Mouse (Mus musculus): Measurements from ENCODE around the gene Adamts20.
"Not testable (repeated sequence)": the region's sequence is repeated elsewhere in the genome, so short reads cannot be mapped to it uniquely, and the experiment has no call there.

Adamts20 gene

DNA sequence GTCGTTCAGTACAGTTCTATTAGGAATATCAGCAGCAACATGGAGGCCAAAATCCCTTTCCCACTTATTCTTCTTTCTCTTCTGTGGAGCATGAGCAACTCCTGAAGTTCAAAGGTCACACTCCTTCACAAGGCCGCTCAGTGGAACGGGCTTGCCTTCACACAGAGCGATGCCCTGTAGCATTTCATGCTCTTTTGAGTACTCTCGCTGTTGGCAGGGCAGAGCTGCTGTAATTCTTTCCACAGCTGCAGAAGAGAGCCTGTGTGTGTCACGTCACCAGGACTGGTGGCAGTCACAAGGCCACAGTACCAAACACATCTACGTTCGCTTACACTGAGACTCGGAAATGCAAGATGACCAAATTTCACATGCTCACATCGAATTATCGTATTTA lies 21.2 kb downstream of the Adamts20 start:
- no peak for DNase-seq

DNA sequence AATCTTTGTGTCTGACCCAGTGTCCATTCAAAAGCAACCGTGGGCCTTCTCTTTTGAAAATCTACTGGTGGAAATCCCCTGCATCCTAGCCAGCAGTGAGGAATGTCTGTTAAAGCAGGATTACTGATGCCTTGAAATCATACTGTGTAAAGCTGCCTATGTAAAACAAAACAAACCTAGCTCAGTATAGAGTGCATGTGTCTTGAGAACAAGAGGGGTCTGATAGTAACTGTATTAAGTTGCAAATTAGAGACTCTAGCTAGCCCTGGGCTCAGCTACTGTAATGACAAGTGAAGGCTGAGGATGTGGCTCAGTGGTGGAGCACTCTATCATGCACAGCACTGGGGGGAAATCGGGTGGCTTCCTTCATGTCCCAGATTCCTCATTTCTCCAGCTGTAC lies 22.2 kb downstream of the Adamts20 start:
- no peak for DNase-seq

DNA sequence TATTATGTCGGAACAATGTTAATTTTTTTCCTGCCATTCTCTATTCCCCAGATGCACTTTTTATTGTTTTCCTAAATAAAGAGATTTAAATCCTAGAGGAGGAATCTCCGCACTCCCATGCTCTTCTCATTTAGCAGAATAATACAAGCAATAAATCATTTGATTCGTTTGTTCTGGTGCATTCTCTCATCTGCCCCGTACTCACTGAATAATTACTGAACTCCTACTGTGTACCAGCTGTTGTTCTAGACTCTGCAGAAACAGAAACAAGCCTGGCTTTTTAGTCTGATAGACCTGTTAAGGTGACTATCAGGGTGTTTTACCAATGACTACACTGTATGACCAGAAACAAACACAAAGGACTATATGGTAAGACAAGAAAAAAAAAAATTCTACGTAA lies 29.7 kb downstream of the Adamts20 start:
- DNase-seq, result no peak

DNA sequence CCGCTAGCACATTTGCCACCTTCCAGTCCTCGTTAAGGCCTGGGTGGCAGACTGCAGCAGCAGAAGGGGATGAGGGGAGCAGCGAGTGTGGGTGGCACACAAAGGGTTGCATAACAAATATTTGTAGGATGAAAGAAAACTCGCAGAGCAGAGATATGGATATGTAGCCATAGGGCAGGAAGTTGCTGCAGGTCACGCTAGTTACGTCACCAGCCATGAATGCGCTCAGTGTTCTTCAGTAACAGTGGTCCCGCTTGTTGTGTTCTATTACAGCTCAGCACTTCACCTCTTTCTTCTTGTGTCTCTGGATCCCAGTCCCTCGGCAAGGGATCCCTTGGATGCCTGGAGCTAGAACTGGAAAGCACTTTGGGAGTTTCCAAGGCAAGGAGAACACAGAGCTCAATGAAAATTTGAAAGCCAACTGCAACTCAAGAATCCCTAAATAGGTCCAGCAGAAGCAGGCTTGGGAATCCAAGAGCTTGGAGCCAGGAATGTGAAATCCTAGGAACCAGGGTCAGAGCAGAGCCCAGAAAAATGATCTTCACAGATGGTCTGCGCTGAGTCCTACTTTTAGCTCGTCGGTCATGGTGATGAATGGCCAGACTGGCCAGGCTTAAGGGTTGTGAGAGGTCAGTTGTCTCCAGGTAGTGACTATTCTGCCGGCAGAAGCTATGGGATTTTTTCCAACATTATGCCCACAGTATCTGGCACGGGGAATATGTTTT lies 34.4 kb downstream of the Adamts20 start:
- DNase-seq, result peak; percentile 9

DNA sequence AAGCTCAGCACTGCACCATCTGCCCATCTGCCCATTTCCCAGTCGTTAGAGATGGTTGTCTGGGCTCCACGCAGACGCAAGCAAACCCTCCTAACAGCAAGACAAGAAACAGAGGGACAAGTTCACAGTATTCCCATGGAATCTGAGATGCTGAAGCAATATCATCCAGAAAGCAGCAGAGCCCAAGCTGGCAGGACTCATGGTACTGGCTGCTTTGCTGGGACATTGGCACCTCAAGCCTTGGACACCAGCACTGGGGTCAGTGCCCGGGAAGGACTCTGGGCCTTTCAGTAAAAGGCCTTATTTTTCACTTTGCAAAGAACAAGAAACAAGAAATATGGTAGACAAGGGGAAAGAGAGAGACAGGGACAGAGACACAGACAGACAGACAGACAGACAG lies 36.5 kb downstream of the Adamts20 start:
- peak; percentile 6 for DNase-seq

DNA sequence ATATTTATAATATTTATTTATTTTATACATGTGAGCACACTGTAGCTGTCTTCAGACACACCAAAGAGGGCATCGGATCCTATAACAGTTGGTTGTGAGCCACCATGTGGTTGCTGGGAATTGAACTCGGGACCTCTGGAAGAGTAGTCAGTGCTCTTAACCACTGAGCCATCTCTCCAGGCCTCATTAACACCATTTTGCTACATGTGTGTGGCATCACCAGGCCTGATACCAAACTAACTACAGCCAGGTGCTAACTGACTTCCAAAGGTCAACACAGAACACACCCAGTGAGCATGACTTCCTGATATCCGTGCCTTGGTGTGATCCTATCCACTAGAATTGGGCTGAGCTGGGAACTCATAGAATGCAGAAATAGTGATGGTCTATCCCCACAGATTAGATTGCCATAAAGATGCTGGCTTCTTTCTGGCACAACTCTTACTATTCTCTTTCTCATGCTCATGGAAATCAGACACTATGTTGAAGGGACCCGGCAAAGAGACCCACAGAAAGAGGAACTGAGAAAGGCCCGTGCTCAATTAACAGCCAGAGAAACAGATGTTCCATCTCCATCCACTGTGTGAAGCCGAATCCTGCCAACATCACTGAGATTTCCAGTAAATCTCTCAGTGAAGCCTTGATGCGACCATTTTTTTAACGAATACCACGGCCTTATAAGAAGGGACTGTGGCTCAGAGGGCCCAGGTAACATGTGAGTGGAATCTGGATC lies 37.6 kb downstream of the Adamts20 start:
- no peak for DNase-seq

DNA sequence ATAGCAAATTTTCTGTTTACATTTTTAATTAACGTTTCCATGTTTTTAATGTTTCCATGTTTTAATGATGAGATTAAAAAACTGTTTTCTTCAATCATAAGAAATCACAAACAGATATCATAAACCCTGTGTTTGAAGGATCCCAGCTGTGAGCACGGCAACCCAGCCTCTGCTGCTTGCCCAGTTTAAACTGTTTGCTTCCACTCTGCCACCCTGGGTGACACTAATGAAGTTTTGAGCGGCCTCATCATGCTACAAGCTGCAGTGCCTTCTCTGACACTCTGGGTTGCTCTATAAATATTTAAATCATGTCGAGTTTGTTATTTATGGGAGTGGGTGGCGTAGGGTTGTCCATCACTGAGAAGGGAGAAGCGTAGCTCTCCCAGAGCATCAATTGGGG lies 44.7 kb downstream of the Adamts20 start:
- no peak for DNase-seq

DNA sequence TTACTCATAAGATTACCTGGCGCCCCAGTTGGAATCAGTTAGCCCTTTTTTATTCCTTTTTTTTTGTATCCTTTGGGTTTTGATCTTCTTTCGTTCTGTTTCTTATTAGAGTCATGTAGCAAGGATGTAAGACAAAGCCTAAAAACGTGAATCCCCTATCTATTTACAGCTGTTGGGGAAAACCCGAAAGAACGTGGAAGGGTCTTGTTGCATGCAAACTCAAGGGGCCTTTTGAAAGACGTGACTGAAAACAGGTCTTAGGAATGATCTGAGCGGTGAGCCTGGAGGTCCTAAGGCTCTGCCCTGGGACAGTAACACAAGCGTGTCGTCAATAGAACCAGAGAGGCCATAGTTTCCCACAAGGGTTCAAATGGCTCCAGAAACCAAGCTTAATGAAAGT lies 46.1 kb downstream of the Adamts20 start:
- no peak for DNase-seq

DNA sequence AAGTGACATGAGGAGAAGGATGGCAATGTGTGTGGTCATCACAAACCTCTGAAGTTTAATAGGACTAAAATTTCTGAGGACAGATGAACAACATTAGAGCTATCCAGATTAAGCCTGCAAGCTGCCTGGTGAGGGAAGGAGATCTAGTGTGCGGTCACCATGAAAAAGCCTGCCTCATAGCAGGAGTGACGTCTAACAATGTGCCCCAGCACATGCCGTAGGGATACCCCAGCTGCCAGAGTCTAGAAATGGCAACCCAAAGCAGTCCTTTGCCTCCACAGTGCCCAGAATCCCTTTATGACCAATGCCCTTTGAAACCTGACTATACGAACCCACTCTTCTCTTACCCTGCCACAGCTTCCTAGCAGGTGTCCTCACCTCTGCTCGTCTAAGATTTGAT lies 46.8 kb downstream of the Adamts20 start:
- DNase-seq, result no peak

DNA sequence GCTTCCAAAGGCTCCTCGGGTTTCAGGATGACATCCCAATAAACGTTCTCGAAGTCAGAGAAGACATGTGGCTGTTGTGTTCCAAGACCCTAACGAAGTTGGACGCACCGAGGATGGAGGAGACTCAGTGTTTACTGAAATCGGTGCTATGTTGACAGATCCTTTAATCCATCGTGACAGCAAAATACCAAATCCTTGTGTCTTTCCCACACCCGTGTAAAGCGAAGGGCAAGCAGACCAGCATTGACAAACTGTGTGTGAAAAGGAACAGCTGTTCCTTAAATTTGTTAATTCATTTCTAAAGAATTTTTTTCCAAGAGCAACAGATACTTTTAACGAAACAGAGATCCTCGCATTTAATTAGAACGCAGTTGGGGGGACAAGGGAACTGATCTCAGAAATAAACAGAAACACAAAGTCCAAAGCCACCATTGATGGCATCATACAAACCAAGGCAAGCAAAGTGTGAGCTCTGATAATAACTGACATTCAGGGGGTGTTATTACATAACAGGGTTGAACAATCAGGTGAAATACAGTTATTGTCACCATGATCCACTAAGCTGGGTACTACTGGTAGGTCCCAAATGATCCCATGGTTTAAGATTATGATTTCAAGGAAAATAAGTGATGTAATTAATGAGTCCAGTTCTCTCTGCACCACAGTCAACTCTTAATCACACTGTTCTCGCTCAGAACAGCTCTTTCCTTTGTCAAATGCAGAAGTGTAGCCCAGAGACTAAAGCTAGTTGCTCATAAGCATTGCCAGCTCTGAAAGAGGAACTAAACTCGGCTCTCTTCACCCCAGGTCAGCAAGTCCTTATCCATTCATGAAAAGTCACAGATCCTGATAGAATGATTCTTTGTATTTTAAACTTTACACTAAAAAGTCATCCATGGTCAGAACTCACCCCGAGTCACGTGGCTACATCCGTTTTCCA lies 47.7 kb downstream of the Adamts20 start:
- no peak for DNase-seq

DNA sequence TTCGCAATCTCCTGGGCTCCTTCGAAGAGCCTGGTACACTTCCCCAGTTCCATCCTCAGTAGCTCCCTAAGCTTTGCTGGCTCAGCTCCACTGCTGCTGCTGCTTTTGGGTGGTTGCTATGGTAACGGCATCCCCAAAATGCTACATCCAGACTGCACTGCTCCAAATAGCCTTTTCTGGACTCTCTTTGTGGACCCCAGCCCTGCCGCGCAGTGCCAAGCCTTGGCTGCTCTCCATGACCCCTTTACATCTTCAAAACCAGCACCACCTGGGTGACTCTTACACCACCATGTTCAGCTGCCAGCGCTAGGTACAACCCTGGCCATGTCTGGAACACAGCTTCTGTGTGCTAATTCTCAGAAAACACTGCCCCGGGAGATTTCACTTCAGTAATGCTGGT lies 55.4 kb downstream of the Adamts20 start:
- no peak for DNase-seq

DNA sequence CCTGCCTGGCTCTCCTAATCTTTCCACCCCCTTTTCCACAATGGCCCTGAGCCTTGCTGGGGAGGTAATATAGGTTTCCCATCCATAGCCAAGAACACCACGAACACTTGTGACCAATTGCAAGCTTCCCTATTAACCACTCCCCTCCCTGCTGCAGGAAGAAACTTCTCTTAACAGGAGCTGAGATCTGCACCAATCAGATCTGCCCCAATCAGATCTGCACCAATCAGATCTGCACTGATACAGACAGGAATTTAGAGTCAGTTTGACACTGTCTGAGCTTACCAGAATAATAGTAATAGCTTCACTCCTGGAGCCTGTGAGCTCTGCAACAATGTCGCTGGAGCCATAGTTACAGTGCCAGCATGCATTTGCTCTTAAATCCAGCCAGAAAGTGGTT lies 58.9 kb downstream of the Adamts20 start:
- no peak for DNase-seq

DNA sequence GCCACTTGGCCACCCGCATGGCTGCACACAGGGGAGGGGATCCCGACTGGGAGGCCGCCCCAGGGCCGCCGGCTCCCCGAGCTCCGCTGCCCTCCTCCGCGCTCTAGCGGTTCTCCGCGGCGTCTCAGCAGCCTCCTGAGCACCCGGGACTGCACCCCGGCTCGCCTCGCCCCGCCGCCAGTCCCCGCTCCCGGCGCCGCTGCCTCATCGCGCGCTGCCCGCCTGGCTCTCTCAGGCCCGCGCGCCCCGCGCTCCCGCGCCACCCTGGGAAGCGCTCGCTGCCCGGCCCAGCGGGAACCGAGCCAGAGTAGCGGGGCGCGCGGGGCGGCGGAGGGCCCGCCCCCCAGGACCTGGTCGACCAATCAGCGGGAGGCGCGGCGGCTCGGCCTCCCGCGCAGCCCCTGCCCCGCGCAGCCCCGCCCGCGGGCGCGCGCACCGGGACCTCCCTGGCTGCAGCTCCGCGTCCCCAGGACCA lies 61.1 kb downstream of the Adamts20 start:
- DNase-seq, result peak; percentile 43

DNA sequence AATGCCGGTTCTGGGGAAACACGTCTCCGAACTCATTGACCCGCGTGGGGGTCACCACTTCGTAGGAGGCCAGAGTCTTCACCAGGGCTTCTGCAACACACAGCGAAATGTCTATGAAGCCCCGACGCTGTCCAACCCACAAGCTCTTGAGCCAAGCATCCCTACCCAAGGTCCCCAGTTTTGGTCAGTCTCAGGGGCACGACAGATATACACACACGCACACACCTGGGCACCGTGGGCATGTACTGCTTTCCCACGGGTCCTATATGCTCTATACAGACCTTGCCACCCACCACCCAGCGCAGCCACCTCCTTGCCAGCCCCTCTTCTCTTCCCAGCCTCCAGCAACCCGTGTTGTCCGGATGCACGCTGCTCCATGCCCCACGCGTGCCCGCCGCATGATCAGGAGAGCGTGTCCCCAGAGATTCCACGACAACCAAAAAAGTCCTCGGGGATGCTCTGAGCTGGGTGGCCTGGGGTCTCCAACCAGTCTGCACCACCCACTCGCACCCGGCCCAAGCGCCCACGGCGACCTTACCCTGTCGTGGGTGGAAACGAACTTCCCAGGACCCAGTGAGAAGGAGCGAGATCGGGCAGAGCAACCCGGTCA lies 61.7 kb downstream of the Adamts20 start:
- no peak for DNase-seq

DNA sequence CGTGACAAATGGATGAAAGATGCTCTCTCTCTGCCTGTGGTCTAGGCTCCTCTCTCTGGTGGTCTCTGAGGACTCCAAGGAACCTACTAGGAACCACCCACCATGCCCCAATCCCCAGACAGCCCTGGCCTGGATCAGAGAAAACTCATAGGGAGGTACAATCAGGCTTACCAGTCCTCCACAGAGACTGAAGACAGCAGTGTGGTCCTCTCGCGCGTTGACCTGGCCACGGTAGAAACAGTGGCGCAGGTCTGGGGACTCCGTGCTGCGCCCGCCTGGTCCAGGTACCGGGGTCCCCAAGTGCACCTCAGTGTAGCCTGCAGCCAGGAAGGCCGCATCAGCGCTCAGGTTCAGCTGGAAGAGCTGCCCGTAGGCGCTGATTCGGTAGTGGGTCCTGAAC lies 62.2 kb downstream of the Adamts20 start:
- DNase-seq, result no peak

DNA sequence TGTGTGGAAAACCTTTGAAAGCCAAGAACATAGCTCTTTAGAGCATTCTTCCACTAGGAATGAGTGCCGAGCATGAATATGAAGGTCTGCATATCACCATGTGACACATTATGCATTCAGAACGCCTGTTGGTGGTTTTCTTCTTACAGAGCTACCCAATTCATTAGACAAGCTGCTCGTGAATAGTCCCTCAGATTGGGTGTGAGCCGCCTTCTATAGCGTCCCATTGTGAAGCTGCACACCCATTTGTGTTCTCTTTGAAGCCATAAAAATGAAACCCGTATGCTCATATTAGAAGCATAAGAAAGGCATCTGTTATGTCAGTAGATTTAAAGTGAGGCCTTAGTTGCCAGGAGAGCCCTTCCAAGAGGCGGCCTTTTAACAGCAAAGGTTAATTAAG lies 72.5 kb downstream of the Adamts20 start:
- no peak for DNase-seq

DNA sequence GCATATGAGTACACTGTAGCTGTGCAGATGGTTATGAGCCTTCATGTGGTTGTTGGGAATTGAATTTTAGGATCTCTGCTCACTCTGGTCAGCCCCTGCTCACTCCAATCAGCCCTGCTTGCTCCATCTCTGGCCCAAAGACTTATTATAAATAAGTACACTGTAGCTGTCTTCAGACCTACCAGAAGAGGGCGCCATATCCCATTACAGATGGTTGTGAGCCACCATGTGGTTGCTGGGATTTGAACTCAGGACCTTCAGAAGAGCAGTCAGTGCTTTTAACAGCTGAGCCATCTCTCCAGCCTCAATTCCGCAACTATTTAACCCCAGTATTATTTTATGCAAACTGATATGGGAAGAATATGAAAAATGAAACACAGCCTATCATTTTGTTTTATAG lies 75.1 kb downstream of the Adamts20 start:
- DNase-seq, result not testable (repeated sequence)

DNA sequence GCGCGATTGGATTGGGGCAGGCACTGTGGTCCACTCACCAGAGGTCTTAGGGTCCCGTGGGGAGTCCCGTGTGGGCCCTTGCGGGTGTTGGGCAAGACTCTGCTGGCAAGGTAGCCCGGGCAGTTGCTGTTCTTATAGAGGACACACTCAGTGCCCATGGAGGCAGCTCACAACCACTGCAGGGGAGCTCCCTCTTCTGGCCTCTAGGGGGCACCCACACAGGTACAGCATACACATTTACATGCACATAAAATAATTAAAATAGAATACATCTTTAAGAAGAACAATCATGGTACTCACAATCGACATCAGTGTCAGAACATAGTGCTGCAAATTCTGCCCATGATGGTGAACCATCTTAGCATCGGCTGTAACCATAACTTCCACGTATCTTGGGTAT lies 85.8 kb downstream of the Adamts20 start:
- no peak for DNase-seq

DNA sequence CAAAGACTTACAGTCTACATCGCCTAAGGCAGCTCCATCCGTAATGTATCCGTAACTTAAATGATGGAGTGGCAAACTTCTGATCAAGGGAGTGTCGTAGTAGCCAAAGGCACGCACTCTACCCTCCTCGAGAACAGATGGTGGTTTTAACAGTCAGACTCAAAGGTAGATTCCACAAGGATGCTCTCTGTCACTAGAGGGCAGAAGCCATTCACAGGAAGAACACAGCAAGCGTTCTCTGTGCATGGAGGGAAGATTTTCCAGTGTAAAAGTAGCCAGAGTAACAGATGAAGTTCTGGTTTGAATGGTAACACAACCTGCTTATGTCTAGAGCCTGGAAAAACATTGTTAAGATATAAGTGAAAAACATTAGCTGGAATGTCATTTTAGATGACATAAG lies 92.7 kb downstream of the Adamts20 start:
- DNase-seq, result no peak

DNA sequence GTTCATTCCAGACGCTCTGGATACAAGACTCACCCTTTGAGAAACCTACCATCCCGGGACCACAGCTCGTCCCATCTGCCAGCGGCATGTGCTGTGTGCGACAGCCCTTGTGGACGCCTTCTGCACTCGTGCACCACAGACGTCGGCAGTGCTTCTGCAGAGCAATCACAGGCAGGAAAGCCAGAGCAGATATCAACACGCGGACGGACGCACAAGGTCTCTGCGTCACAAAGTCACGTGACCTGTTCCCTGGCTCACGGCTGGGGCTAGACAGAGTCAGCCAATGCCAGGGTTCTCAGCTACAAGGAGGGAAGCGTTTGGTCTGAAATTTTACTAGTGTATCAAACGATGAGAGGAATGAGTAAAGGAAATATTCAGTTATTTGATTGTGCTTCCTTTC lies 116.2 kb downstream of the Adamts20 start:
- no peak for DNase-seq

DNA sequence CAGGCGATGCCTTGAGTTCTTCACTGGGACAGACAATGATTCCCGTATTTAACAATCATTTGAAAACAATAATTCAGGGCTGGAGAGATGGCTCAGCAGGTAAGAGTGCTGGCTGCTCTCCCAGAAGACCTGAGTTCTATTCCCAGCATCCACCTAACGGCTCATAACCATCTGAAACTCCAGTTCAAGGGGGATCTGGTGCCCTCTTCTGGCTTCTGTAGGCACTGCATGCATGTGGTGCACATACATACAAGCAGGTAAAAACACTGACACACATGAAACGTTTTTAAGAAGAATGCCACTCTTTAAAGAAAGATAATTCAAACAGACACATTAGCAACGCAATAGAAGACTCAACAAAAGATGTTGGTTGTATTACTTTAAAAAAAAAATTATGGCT lies 120.9 kb downstream of the Adamts20 start:
- no peak for DNase-seq

DNA sequence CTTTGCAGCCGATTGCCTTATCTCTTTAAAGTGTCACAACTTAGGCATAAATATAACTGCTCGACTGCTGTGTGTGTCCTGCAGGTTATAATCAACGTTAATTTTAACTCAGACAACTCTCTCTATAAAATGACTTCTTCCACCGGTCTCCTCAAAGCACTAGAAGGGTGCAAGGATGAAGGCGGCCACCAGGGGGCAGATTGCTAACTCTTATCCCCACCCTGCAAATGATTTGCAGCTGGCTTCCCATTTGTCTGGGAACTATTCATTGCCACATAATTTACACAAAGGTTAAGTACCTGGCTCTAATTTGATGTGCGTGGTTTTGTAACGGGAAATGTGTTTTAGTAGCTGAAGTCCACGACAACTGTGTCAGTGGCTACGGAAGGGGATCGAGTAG lies 122.9 kb downstream of the Adamts20 start:
- DNase-seq, result no peak

DNA sequence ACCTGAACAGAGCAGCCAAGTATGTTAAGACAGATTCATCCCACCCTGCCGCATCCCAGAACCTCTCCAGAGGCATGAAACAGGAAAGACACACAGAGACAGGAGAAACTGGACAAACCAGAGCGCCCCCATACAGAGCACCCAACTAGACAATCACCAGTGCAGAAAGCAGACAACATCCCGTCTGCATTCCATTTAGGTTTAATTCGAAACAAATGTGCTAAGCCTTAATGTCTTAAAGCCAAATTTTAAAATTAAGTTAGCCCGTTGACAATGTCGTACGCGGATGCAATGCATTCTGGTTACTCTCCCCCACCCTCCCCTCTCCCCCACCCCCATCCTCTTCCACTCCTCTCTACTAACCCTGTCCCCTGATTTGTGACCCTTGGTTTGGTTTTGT lies 126.2 kb downstream of the Adamts20 start:
- DNase-seq, result no peak

All from cerebellum, adult 11-12 months (tissue).